Mouse (Mus musculus) embryonic facial prominence, embryonic 11.5 days (tissue): ENCODE measurements around the gene Fads6. TPM values are rescaled to one million over a fixed set of nuclear protein-coding genes. Genes with fewer than 3 reads are reported as not detected.

ENCODE experiments used
- ATAC-seq: fragments of 200-750 bp; cut with Nextera tagmentation; replicated peaks from 2 replicates; pipeline ENCODE4 v1.8.0; 2017; ENCODE audit warnings: low read depth; ENCODE audit not compliant: insufficient number of reproducible peaks, low FRiP score, low TSS enrichment
- DNase-seq: peaks from one replicate; pipeline ENCODE4 v3.0.0-alpha.2; 2015; ENCODE audit warnings: low spot score
- H3K27ac ChIP-seq: fragments of 300-500 bp; sonication (generic); replicated peaks from 2 replicates; pipeline ENCODE4 v1.5.1; 2014; ENCODE audit warnings: mild to moderate bottlenecking, low read depth, low read length, control low read depth
- H3K27me3 ChIP-seq: fragments of 300-500 bp; sonication (generic); 2 replicates; pipeline ENCODE4 v1.6.1; 2014; ENCODE audit warnings: mild to moderate bottlenecking, low read length, moderate library complexity, mixed read lengths; ENCODE audit not compliant: control insufficient read depth, insufficient read depth
- H3K36me3 ChIP-seq: fragments of 300-500 bp; sonication (generic); replicated peaks from 2 replicates; pipeline ENCODE4 v1.6.1; 2014; ENCODE audit warnings: low read depth, mild to moderate bottlenecking, low read length, moderate library complexity, mixed read lengths; ENCODE audit not compliant: control insufficient read depth, insufficient read depth
- H3K4me1 ChIP-seq: fragments of 300-500 bp; sonication (generic); 2 replicates; pipeline ENCODE4 v1.6.1; 2014; ENCODE audit warnings: low read length, mixed read lengths; ENCODE audit not compliant: control insufficient read depth, insufficient read depth
- H3K4me2 ChIP-seq: fragments of 300-500 bp; sonication (generic); 2 replicates; pipeline ENCODE4 v1.6.1; 2014; ENCODE audit warnings: low read depth, mild to moderate bottlenecking, control low read depth, low read length, moderate library complexity
- H3K4me3 ChIP-seq: fragments of 300-500 bp; sonication (generic); 2 replicates; pipeline ENCODE4 v1.5.1; 2014; ENCODE audit warnings: low read depth, low read length, control low read depth
- H3K9ac ChIP-seq: fragments of 300-500 bp; sonication (generic); replicated peaks from 2 replicates; pipeline ENCODE4 v1.6.1; 2014; ENCODE audit warnings: mild to moderate bottlenecking, control low read depth, low read length
- H3K9me3 ChIP-seq: fragments of 300-500 bp; sonication (generic); replicated peaks from 2 replicates; pipeline ENCODE4 v1.6.1; 2016; ENCODE audit warnings: mild to moderate bottlenecking, low read length, inconsistent platforms, mixed read lengths; ENCODE audit not compliant: control insufficient read depth
- WGBS: fragments of 180-500 bp; shearing (Covaris S2); extraction: QIAGEN DNeasy Blood & Tissue Kit; methylation state at CpG from one replicate; pipeline ENCODE4 v1.1.7; 2014; 5-methylcytosine and 5-hydroxymethylcytosine counted together
- microRNA-seq: library from miRNA; unstranded; fragments of <30 nt; microRNA quantifications from one replicate; pipeline ENCODE4, GENCODE M21; 2016; ENCODE audit warnings: borderline number of aligned reads
- polyA plus RNA-seq: library from polyadenylated mRNA; unstranded; fragments of >200 nt; fragmentation: Nextera tagmentation; extraction: Ambion mirVana; gene quantifications from 2 replicates; pipeline ENCODE4 v1.2.1, GENCODE M21; 2014

The Fads6 gene
- polyA plus RNA-seq, 1 experiment from 2014 or later: 0.14 TPM

DNA sequence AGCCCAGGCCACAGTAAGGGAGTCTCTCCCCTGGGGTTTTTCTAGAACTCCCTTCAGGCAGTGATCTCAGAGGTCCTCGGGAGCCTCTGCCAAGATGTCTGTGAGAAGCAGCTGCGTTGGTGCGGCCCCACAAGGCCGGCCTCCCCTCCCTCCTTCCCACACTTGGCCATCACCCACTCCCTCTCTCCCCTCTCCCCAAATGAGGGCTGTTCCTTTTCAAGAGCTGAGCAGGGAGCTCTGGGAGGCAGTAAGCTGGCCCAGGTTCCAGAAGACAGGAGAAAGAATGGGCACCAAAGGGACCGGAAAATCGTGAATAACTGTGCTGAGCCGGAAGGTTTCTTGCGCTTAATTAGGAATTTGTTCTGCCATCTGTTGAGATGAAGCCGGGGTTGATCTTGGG, 65.5 kb downstream of the Fads6 start:
- Histone ChIP-seq H3K36me3 (no peaks in the 10 kb centered on the region), H3K4me1 (peaks cover 2% of the 10 kb centered on the region), H3K9me3 (no peaks in the 10 kb centered on the region), H3K9ac (no peak overlapping the region), H3K4me3 (no peak overlapping the region), H3K27ac (no peak overlapping the region), H3K4me2 (no peak overlapping the region), H3K27me3 (peaks cover 2% of the 10 kb centered on the region; the same call in 1 of the 2 replicates)
- 60% methylated on average over 9 of the region's 9 CpGs for WGBS
- ATAC-seq: no peak
- no peak for DNase-seq

GRCm38 (mm10) chr11:115231168-115231915, 66.1 kb downstream of the Fads6 start:
- no peaks in the 10 kb centered on the region for H3K9me3 ChIP-seq
- H3K27me3 ChIP-seq: peaks cover 2% of the 10 kb centered on the region; the same call in 1 of the 2 replicates
- no peak overlapping the region for H3K4me2 ChIP-seq
- peak overlapping the region; percentile 6; the same call in 1 of the 2 replicates for H3K9ac ChIP-seq
- H3K4me1 ChIP-seq: peaks cover 3% of the 10 kb centered on the region
- 38% methylated on average over 14 of the region's 14 CpGs for WGBS
- no peak overlapping the region for H3K4me3 ChIP-seq
- no peaks in the 10 kb centered on the region for H3K36me3 ChIP-seq
- DNase-seq (no peak), ATAC-seq (no peak)
- no peak overlapping the region for H3K27ac ChIP-seq

Small RNAs within 50 kb of the gene (microRNA-seq; reads per million reads assigned to microRNA genes)
- gene Gm25837: not detected

Other genes starting within 250 kb of the Fads6 start
- gene Cd300ld3, start 249.3 kb downstream of the Fads6 start, polyA plus RNA-seq: not detected in 2 replicates
- gene Cd300e, start 235.5 kb downstream of the Fads6 start, polyA plus RNA-seq: not detected in 2 replicates
- gene Rab37, start 206.2 kb downstream of the Fads6 start, polyA plus RNA-seq: 1.4 and 1.9 TPM in 2 replicates
- gene Cd300lf, start 163.7 kb downstream of the Fads6 start, polyA plus RNA-seq: not detected in 2 replicates
- 31.3 and 36.0 TPM in 2 replicates for gene Slc9a3r1, start 134.3 kb downstream of the Fads6 start, polyA plus RNA-seq
- gene Tmem104, start 110.2 kb downstream of the Fads6 start, polyA plus RNA-seq: 6.9 and 7.7 TPM in 2 replicates
- gene Nat9, start 109.8 kb downstream of the Fads6 start, polyA plus RNA-seq: 15.5 and 19.5 TPM in 2 replicates
- gene Grin2c, start 30.4 kb downstream of the Fads6 start, polyA plus RNA-seq: 0.04 and 0.06 TPM in 2 replicates
- gene Fdxr, start 20.6 kb downstream of the Fads6 start, polyA plus RNA-seq: 12.4 and 12.5 TPM in 2 replicates
- gene Otop2, start 9.5 kb upstream of the Fads6 start, polyA plus RNA-seq: not detected in 2 replicates
- not detected in 2 replicates for gene Ush1g, start 24.4 kb upstream of the Fads6 start, polyA plus RNA-seq
- not detected in 2 replicates for gene Otop3, start 37.1 kb upstream of the Fads6 start, polyA plus RNA-seq
- 6.9 and 7.1 TPM in 2 replicates for gene Hid1, start 70.1 kb upstream of the Fads6 start, polyA plus RNA-seq
- 15.2 and 15.7 TPM in 2 replicates for gene Cdr2l, start 84.3 kb upstream of the Fads6 start, polyA plus RNA-seq
- gene Mrpl58, start 106.1 kb upstream of the Fads6 start, polyA plus RNA-seq: 217 and 221 TPM in 2 replicates
- 893 and 931 TPM in 2 replicates for gene Atp5h, start 122.3 kb upstream of the Fads6 start, polyA plus RNA-seq
- 18.8 and 21.0 TPM in 2 replicates for gene Kctd2, start 122.5 kb upstream of the Fads6 start, polyA plus RNA-seq
- gene Trim80, start 142.9 kb upstream of the Fads6 start, polyA plus RNA-seq: not detected in 2 replicates
- gene Slc16a5, start 164.8 kb upstream of the Fads6 start, polyA plus RNA-seq: 0.22 TPM in 1 of 2 replicates, not detected in the other
- gene Armc7, start 178.0 kb upstream of the Fads6 start, polyA plus RNA-seq: 8.1 and 8.7 TPM in 2 replicates
- gene Nt5c, start 194.2 kb upstream of the Fads6 start, polyA plus RNA-seq: 67.4 and 70.7 TPM in 2 replicates
- gene Jpt1, start 216.7 kb upstream of the Fads6 start, polyA plus RNA-seq: 654 and 692 TPM in 2 replicates
- gene Sumo2, start 238.6 kb upstream of the Fads6 start, polyA plus RNA-seq: 1,638 and 1,712 TPM in 2 replicates